ENCODE assay signal across 22 mouse cellular contexts in genomic region chr3:138110910-138111782, GRCm38 (mm10). TPM values are rescaled to one million over a fixed set of nuclear protein-coding genes. Genes with fewer than 3 reads are reported as not detected.
DNase-seq lines count a peak whose midpoint lies in the region; ATAC-seq and TF ChIP-seq lines count a peak whose summit lies in the region.
"Had no signal": no experiment of that assay in that cellular context is flagged by ENCODE, and none has a peak within 500 bp of the region (broad histone marks: within the 10 kb centered on the region; RNA-seq: fewer than 3 reads in every experiment).

No protein-coding gene starts in this region.

- 94% methylated on average over 19 of the region's 19 CpGs for WGBS in hindbrain, embryonic 13.5 days
- WGBS in hindbrain, postnatal 0 days: 93% methylated on average over 19 of the region's 19 CpGs
- 71% methylated on average over 19 of the region's 19 CpGs for WGBS in liver, embryonic 13.5 days (ENCODE audit: insufficient replicate concordance)
- WGBS in liver, postnatal 0 days (ENCODE audit: insufficient replicate concordance): 81% methylated on average over 19 of the region's 19 CpGs
- 90% methylated on average over 19 of the region's 19 CpGs for WGBS in embryonic facial prominence, embryonic 13.5 days
- WGBS in limb, embryonic 13.5 days: 89% methylated on average over 19 of the region's 19 CpGs

- no peak overlapping the region for H3K9ac ChIP-seq in hindbrain, embryonic 13.5 days
- no peak overlapping the region for H3K9ac ChIP-seq in hindbrain, postnatal 0 days (replicated peaks; ENCODE audit: low read length)
- no peak overlapping the region for H3K9ac ChIP-seq in liver, embryonic 13.5 days
- H3K9ac ChIP-seq in liver, postnatal 0 days (replicated peaks): no peak overlapping the region
- no peak overlapping the region for H3K9ac ChIP-seq in embryonic facial prominence, embryonic 13.5 days
- H3K9ac ChIP-seq in limb, embryonic 13.5 days: no peak overlapping the region
- H3K9ac ChIP-seq: heart, embryonic 12.5 days; lung, embryonic 14.5 days had no signal

- H3K4me1 ChIP-seq in hindbrain, embryonic 13.5 days (replicated peaks): no peaks in the 10 kb centered on the region
- no peaks in the 10 kb centered on the region for H3K4me1 ChIP-seq in hindbrain, postnatal 0 days (ENCODE audit: insufficient read depth, low read length)
- no peaks in the 10 kb centered on the region for H3K4me1 ChIP-seq in liver, embryonic 13.5 days (replicated peaks)
- H3K4me1 ChIP-seq in liver, postnatal 0 days (ENCODE audit: insufficient read depth): no peaks in the 10 kb centered on the region
- no peaks in the 10 kb centered on the region for H3K4me1 ChIP-seq in embryonic facial prominence, embryonic 13.5 days
- H3K4me1 ChIP-seq in limb, embryonic 13.5 days: peaks cover 4% of the 10 kb centered on the region; the same call in 1 of the 2 replicates
- H3K4me1 ChIP-seq: heart, embryonic 12.5 days had no signal

- no peaks in the 10 kb centered on the region for H3K9me3 ChIP-seq in hindbrain, embryonic 13.5 days
- no peaks in the 10 kb centered on the region for H3K9me3 ChIP-seq in hindbrain, postnatal 0 days (ENCODE audit: low read length)
- no peaks in the 10 kb centered on the region for H3K9me3 ChIP-seq in liver, embryonic 13.5 days (replicated peaks)
- no peaks in the 10 kb centered on the region for H3K9me3 ChIP-seq in liver, postnatal 0 days (ENCODE audit: low read length)
- H3K9me3 ChIP-seq in embryonic facial prominence, embryonic 13.5 days: no peaks in the 10 kb centered on the region
- no peaks in the 10 kb centered on the region for H3K9me3 ChIP-seq in limb, embryonic 13.5 days
- H3K9me3 ChIP-seq: heart, embryonic 12.5 days had no signal

- no peaks in the 10 kb centered on the region for H3K36me3 ChIP-seq in hindbrain, embryonic 13.5 days
- H3K36me3 ChIP-seq in hindbrain, postnatal 0 days (ENCODE audit: insufficient read depth, low read length): no peaks in the 10 kb centered on the region
- H3K36me3 ChIP-seq in liver, embryonic 13.5 days: peaks cover 5% of the 10 kb centered on the region; the same call in 1 of the 2 replicates
- peaks cover 10% of the 10 kb centered on the region for H3K36me3 ChIP-seq in liver, postnatal 0 days (replicated peaks; ENCODE audit: insufficient read depth, low read length)
- no peaks in the 10 kb centered on the region for H3K36me3 ChIP-seq in embryonic facial prominence, embryonic 13.5 days
- H3K36me3 ChIP-seq in limb, embryonic 13.5 days: no peaks in the 10 kb centered on the region
- H3K36me3 ChIP-seq: heart, embryonic 12.5 days had no signal

- 0 out of 2 replicates have a peak, but pooled peaks have one; percentile 36 for ATAC-seq in hindbrain, embryonic 13.5 days (ENCODE audit: low FRiP score)
- no peak for ATAC-seq in hindbrain, postnatal 0 days
- ATAC-seq in liver, embryonic 13.5 days (ENCODE audit: low read depth): peak; percentile 43
- no peak; the same call in 1 of the 2 replicates for ATAC-seq in liver, postnatal 0 days
- 0 out of 2 replicates have a peak, but pooled peaks have one; percentile 37 for ATAC-seq in embryonic facial prominence, embryonic 13.5 days (ENCODE audit: insufficient number of reproducible peaks, insufficient read depth, low FRiP score, low TSS enrichment, low read depth)
- 0 out of 2 replicates have a peak, but pooled peaks have one; percentile 40 for ATAC-seq in limb, embryonic 13.5 days (ENCODE audit: low FRiP score, low read depth)
- ATAC-seq: Patski had no signal

- DNase-seq in hindbrain, postnatal 0 days (ENCODE audit: low spot score): no peak
- DNase-seq in liver, embryonic 13.5 days: no peak
- DNase-seq in liver, postnatal 0 days: no peak
- no peak for DNase-seq in gastrocnemius, postnatal 10 days
- no peak for DNase-seq in testis, postnatal 10 days (ENCODE audit: low spot score)
- DNase-seq: adrenal gland, postnatal 36 days; B cell, adult 2 months; cerebellum, postnatal 10 days; embryo, embryonic 11 days; gastrocnemius, postnatal 14 days; kidney, adult 2 months; lung, embryonic 14.5 days; right cerebral cortex, postnatal 14 days had no signal

- no peak overlapping the region for H3K4me2 ChIP-seq in hindbrain, embryonic 13.5 days
- no peak overlapping the region for H3K4me2 ChIP-seq in hindbrain, postnatal 0 days (ENCODE audit: low read depth, low read length)
- no peak overlapping the region for H3K4me2 ChIP-seq in liver, embryonic 13.5 days
- H3K4me2 ChIP-seq in liver, postnatal 0 days (ENCODE audit: low read depth, low read length): no peak overlapping the region
- H3K4me2 ChIP-seq in embryonic facial prominence, embryonic 13.5 days: no peak overlapping the region
- H3K4me2 ChIP-seq in limb, embryonic 13.5 days (replicated peaks): no peak overlapping the region
- H3K4me2 ChIP-seq: heart, embryonic 12.5 days; lung, embryonic 14.5 days had no signal

- no peak overlapping the region for H3K27ac ChIP-seq in hindbrain, embryonic 13.5 days
- no peak overlapping the region for H3K27ac ChIP-seq in hindbrain, postnatal 0 days
- H3K27ac ChIP-seq in liver, embryonic 13.5 days: no peak overlapping the region
- no peak overlapping the region for H3K27ac ChIP-seq in liver, postnatal 0 days (ENCODE audit: low read depth)
- H3K27ac ChIP-seq in embryonic facial prominence, embryonic 13.5 days: no peak overlapping the region
- H3K27ac ChIP-seq in limb, embryonic 13.5 days: no peak overlapping the region

- TF ChIP-seq CTCF in hindbrain, postnatal 0 days (IDR thresholded peaks at IDR 0.05; ENCODE audit: low read depth): no peak
- no peak for TF ChIP-seq CTCF in liver, postnatal 0 days (IDR thresholded peaks at IDR 0.05; ENCODE audit: low read depth)

- H3K4me3 ChIP-seq in hindbrain, embryonic 13.5 days: no peak overlapping the region
- H3K4me3 ChIP-seq in hindbrain, postnatal 0 days (ENCODE audit: low read length): no peak overlapping the region
- H3K4me3 ChIP-seq in liver, embryonic 13.5 days (replicated peaks): no peak overlapping the region
- no peak overlapping the region for H3K4me3 ChIP-seq in liver, postnatal 0 days (ENCODE audit: low read depth, low read length)
- no peak overlapping the region for H3K4me3 ChIP-seq in embryonic facial prominence, embryonic 13.5 days
- H3K4me3 ChIP-seq in limb, embryonic 13.5 days: no peak overlapping the region
- H3K4me3 ChIP-seq: heart, embryonic 12.5 days had no signal

- no peak for TF ChIP-seq EP300 in liver, postnatal 0 days (IDR thresholded peaks at IDR 0.05; ENCODE audit: low read depth)

- H3K27me3 ChIP-seq in hindbrain, embryonic 13.5 days: no peaks in the 10 kb centered on the region
- H3K27me3 ChIP-seq in hindbrain, postnatal 0 days (ENCODE audit: insufficient read depth, low read length): no peaks in the 10 kb centered on the region
- H3K27me3 ChIP-seq in liver, embryonic 13.5 days: no peaks in the 10 kb centered on the region
- H3K27me3 ChIP-seq in liver, postnatal 0 days (ENCODE audit: insufficient read depth, low read length): no peaks in the 10 kb centered on the region
- no peaks in the 10 kb centered on the region for H3K27me3 ChIP-seq in embryonic facial prominence, embryonic 13.5 days
- no peaks in the 10 kb centered on the region for H3K27me3 ChIP-seq in limb, embryonic 13.5 days
- H3K27me3 ChIP-seq: heart, embryonic 12.5 days; Patski had no signal

RNA-seq across cellular contexts. Expression of gene Trmt10a, which starts 32.1 kb away (rescaled TPM):
- 8.1 TPM in 2 replicates for polyA plus RNA-seq in hindbrain, embryonic 13.5 days (2015; fragmentation: Nextera tagmentation; extraction: Ambion mirVana)
- total RNA-seq in hindbrain, postnatal 0 days (2014; rRNA removed): 2.8 and 3.1 TPM in 2 replicates
- polyA plus RNA-seq in hindbrain, postnatal 0 days (2015; fragmentation: Nextera tagmentation; extraction: Ambion mirVana): 8.7 and 9.3 TPM in 2 replicates
- 7.3 and 8.6 TPM in 2 replicates for polyA plus RNA-seq in liver, embryonic 13.5 days (2015; fragmentation: Nextera tagmentation; extraction: Ambion mirVana)
- polyA plus RNA-seq in liver, postnatal 0 days (2015; fragmentation: Nextera tagmentation; extraction: Ambion mirVana): 3.0 and 4.1 TPM in 2 replicates
- 12.4 and 14.0 TPM in 2 replicates for polyA plus RNA-seq in embryonic facial prominence, embryonic 13.5 days (2015; fragmentation: Nextera tagmentation; extraction: Ambion mirVana)
- 11.1 and 11.2 TPM in 2 replicates for polyA plus RNA-seq in limb, embryonic 13.5 days (2015; fragmentation: Nextera tagmentation; extraction: Ambion mirVana)
- total RNA-seq in gastrocnemius, postnatal 10 days (2021): 1 to 10 TPM; 4.2 to 4.5 TPM

RNA-seq across cellular contexts. Expression of gene Mttp, which starts 33.6 kb away (rescaled TPM):
- polyA plus RNA-seq in hindbrain, embryonic 13.5 days (2015; fragmentation: Nextera tagmentation; extraction: Ambion mirVana): 9.4 and 10.0 TPM in 2 replicates
- 3.3 and 4.5 TPM in 2 replicates for total RNA-seq in hindbrain, postnatal 0 days (2014; rRNA removed)
- 6.3 and 6.6 TPM in 2 replicates for polyA plus RNA-seq in hindbrain, postnatal 0 days (2015; fragmentation: Nextera tagmentation; extraction: Ambion mirVana)
- polyA plus RNA-seq in liver, embryonic 13.5 days (2015; fragmentation: Nextera tagmentation; extraction: Ambion mirVana): 27.4 and 36.9 TPM in 2 replicates
- 83.2 and 86.4 TPM in 2 replicates for polyA plus RNA-seq in liver, postnatal 0 days (2015; fragmentation: Nextera tagmentation; extraction: Ambion mirVana)
- polyA plus RNA-seq in embryonic facial prominence, embryonic 13.5 days (2015; fragmentation: Nextera tagmentation; extraction: Ambion mirVana): 8.7 and 13.3 TPM in 2 replicates
- polyA plus RNA-seq in limb, embryonic 13.5 days (2015; fragmentation: Nextera tagmentation; extraction: Ambion mirVana): 9.0 and 9.2 TPM in 2 replicates
- 1 to 10 TPM; 3.6 to 3.7 TPM for total RNA-seq in gastrocnemius, postnatal 10 days (2021)

RNA-seq across cellular contexts. Expression of gene Gm5105, which starts 44.0 kb away (rescaled TPM):
- 0.12 TPM in 1 of 2 replicates, not detected in the other for polyA plus RNA-seq in hindbrain, embryonic 13.5 days (2015; fragmentation: Nextera tagmentation; extraction: Ambion mirVana)
- total RNA-seq in hindbrain, postnatal 0 days (2014; rRNA removed): not detected in 2 replicates
- polyA plus RNA-seq in hindbrain, postnatal 0 days (2015; fragmentation: Nextera tagmentation; extraction: Ambion mirVana): 0.11 and 0.18 TPM in 2 replicates
- polyA plus RNA-seq in liver, embryonic 13.5 days (2015; fragmentation: Nextera tagmentation; extraction: Ambion mirVana): not detected in 2 replicates
- polyA plus RNA-seq in liver, postnatal 0 days (2015; fragmentation: Nextera tagmentation; extraction: Ambion mirVana): not detected in 2 replicates
- polyA plus RNA-seq in embryonic facial prominence, embryonic 13.5 days (2015; fragmentation: Nextera tagmentation; extraction: Ambion mirVana): 0.40 TPM in 1 of 2 replicates, not detected in the other
- 0.09 TPM in 1 of 2 replicates, not detected in the other for polyA plus RNA-seq in limb, embryonic 13.5 days (2015; fragmentation: Nextera tagmentation; extraction: Ambion mirVana)
- total RNA-seq in gastrocnemius, postnatal 10 days (2021): 1 to 10 TPM; 2.0 to 2.5 TPM
- total RNA-seq: adrenal gland, postnatal 36 days; hematopoietic stem cell, adult 5-6 weeks; megakaryocyte progenitor cell, adult 5-6 weeks had no signal
- polyA plus RNA-seq: kidney, adult 2 months; lung, embryonic 14.5 days; neural tube, embryonic 11.5 days; thymus, postnatal 0 days had no signal

RNA-seq across cellular contexts. Expression of gene 1110002E22Rik, which starts 46.3 kb away (rescaled TPM):
- polyA plus RNA-seq in hindbrain, embryonic 13.5 days (2015; fragmentation: Nextera tagmentation; extraction: Ambion mirVana): 0.12 and 0.18 TPM in 2 replicates
- total RNA-seq in hindbrain, postnatal 0 days (2014; rRNA removed): 0.10 and 0.22 TPM in 2 replicates
- 0.05 and 0.09 TPM in 2 replicates for polyA plus RNA-seq in hindbrain, postnatal 0 days (2015; fragmentation: Nextera tagmentation; extraction: Ambion mirVana)
- polyA plus RNA-seq in liver, embryonic 13.5 days (2015; fragmentation: Nextera tagmentation; extraction: Ambion mirVana): 0.02 and 0.06 TPM in 2 replicates
- 0.01 and 0.06 TPM in 2 replicates for polyA plus RNA-seq in liver, postnatal 0 days (2015; fragmentation: Nextera tagmentation; extraction: Ambion mirVana)
- polyA plus RNA-seq in embryonic facial prominence, embryonic 13.5 days (2015; fragmentation: Nextera tagmentation; extraction: Ambion mirVana): 0.40 and 0.41 TPM in 2 replicates
- polyA plus RNA-seq in limb, embryonic 13.5 days (2015; fragmentation: Nextera tagmentation; extraction: Ambion mirVana): 1.6 and 2.3 TPM in 2 replicates
- total RNA-seq in gastrocnemius, postnatal 10 days (2021): 100 to 1,000 TPM; 191 to 209 TPM
- total RNA-seq: megakaryocyte progenitor cell, adult 5-6 weeks had no signal

Comparison
In these comparisons a context has a peak if more than half of its experiments do, and no peak if none do; other contexts are left out.
1. ATAC-seq: peak in hindbrain, embryonic 13.5 days (single experiment), liver, embryonic 13.5 days (single experiment), embryonic facial prominence, embryonic 13.5 days (single experiment) and limb, embryonic 13.5 days (single experiment); none in hindbrain, postnatal 0 days (single experiment) and liver, postnatal 0 days (single experiment).